Mouse (Mus musculus) kidney, adult 2 months (tissue): Measurements from ENCODE around the gene A830018L16Rik. TPM values are rescaled to one million over a fixed set of nuclear protein-coding genes. Genes with fewer than 3 reads are reported as not detected.
"Not testable (repeated sequence)": the region's sequence is repeated elsewhere in the genome, so short reads cannot be mapped to it uniquely, and the experiment has no call there.

Experiments used
- DNase-seq: peaks from one replicate; pipeline ENCODE4 v3.0.0; 2021
- H3K27ac ChIP-seq: fragments of 200-500 bp; 2 replicates; pipeline ENCODE4 v1.5.1; 2012; ENCODE audit warnings: low read depth, low read length, control low read depth, inconsistent platforms; ENCODE audit not compliant: insufficient read depth
- H3K27me3 ChIP-seq: fragments of 200-500 bp; replicated peaks from 2 replicates; pipeline ENCODE4 v1.6.1; 2012; ENCODE audit warnings: mild to moderate bottlenecking, moderate library complexity, low read length, inconsistent platforms; ENCODE audit not compliant: control insufficient read depth, insufficient read depth
- H3K36me3 ChIP-seq: fragments of 200-500 bp; 2 replicates; pipeline ENCODE4 v1.6.1; 2012; ENCODE audit warnings: mild to moderate bottlenecking, moderate library complexity, low read length, inconsistent platforms; ENCODE audit not compliant: control insufficient read depth, insufficient read depth
- H3K4me1 ChIP-seq: fragments of 200-500 bp; 2 replicates; pipeline ENCODE4 v1.6.1; 2011; ENCODE audit warnings: low read length; ENCODE audit not compliant: control insufficient read depth, insufficient read depth
- H3K4me3 ChIP-seq: fragments of 200-500 bp; 2 replicates; pipeline ENCODE4 v1.5.1; 2011; ENCODE audit warnings: mild to moderate bottlenecking, low read depth, low read length, control low read depth; ENCODE audit not compliant: insufficient read depth
- CTCF ChIP-seq: fragments of 200-500 bp; conservative IDR thresholded peaks from 2 replicates; pipeline ENCODE4 v1.5.1; 2011; ENCODE audit warnings: low read depth, mild to moderate bottlenecking, control low read depth, low read length, moderate library complexity, mixed read lengths; ENCODE audit not compliant: insufficient read depth, insufficient read length
- POLR2A ChIP-seq: fragments of 200-500 bp; IDR thresholded peaks from one replicate; pipeline ENCODE4 v1.6.1; 2011; ENCODE audit warnings: low read depth, low read length, control low read depth
- WGBS: fragments of 180-500 bp; shearing (Covaris S2); methylation state at CpG from one replicate; pipeline ENCODE4 v1.1.7; 2018; 5-methylcytosine and 5-hydroxymethylcytosine counted together
- polyA plus RNA-seq: library from polyadenylated mRNA; depleted of rRNA; stranded (reverse); fragments of >200 nt; gene quantifications from 2 replicates; pipeline ENCODE4 v1.2.3, GENCODE M21; 2012

The A830018L16Rik gene
- polyA plus RNA-seq, 1 experiment = 0.58 TPM

DNA sequence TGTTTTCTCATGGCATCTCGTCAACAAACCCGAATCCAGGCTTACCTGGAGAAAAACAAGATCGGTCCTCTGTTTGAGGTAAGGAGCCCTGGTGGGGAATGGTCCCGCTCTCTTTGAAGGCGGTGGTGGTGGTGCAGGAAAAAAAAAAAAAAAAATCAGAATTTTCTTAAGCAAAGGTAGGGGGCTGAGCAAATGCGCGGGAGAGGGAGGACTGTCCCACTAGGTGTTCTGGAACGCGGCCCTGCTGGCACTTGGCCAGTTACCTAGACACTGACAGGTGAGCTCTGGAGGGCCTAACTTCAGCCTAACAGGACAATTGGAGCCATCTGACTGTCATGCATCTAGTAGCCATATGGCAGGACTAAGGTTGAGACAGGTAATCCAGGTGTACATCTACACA lies 655 bp downstream of the A830018L16Rik start:
- TF ChIP-seq CTCF = no peak
- TF ChIP-seq POLR2A = no peak
- H3K4me3 ChIP-seq = no peak overlapping the region
- H3K27me3 ChIP-seq = no peaks in the 10 kb centered on the region
- no peaks in the 10 kb centered on the region for H3K4me1 ChIP-seq
- no peak for DNase-seq
- H3K36me3 ChIP-seq = no peaks in the 10 kb centered on the region
- H3K27ac ChIP-seq = no peak overlapping the region
- 3% methylated on average over 9 of the region's 9 CpGs for WGBS

DNA sequence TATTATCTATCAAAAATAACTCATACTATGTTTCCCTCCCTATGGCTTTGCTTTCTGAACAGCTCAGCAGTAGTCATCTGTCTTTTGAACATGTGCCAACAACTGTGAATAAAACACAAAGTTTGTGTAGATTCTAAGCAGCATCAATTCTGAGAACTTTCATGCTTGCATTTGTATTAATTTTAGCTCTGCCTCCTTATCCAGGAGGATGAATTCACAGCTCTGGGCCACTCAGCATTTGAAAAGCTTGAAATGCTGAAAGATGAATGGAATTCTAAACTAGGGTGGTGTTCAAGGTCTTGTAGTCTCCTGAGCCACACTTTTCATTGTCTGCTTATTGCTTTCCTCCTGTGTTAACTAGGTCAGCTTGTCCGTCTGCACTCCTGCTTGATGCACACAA lies 13.4 kb downstream of the A830018L16Rik start:
- WGBS = 74% methylated on average over 1 of the region's 1 CpGs
- TF ChIP-seq POLR2A = no peak
- no peak for TF ChIP-seq CTCF

DNA sequence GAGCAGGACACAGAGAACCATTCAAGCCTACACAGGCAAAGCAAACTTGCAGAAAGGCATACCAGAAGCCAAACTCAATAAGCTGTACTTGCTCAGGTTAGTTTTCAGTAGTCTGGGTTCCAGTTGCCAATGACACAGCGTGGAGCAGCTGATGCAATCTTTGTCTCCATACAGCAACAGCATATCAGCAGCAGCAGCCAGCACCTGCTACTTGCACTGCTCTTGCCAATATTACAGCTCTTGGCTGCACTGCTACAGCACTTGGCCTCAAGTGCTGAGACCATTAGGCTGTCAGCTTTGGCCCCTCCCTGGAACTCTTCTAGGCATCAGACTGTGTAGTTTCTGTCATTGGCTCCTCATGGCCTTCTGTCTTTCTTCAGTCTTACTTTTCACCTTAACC lies 44.4 kb downstream of the A830018L16Rik start:
- Histone ChIP-seq H3K36me3 (no peaks in the 10 kb centered on the region), H3K4me1 (no peaks in the 10 kb centered on the region), H3K27me3 (no peaks in the 10 kb centered on the region), H3K4me3 (no peak overlapping the region), H3K27ac (no peak overlapping the region)
- 78% methylated on average over 1 of the region's 1 CpGs for WGBS
- DNase-seq = no peak
- TF ChIP-seq POLR2A (no peak), CTCF (no peak)

More for the DNA sequence above, 13.4 kb downstream of the A830018L16Rik start:
- no peak overlapping the region for H3K27ac ChIP-seq
- no peaks in the 10 kb centered on the region for H3K4me1 ChIP-seq
- no peaks in the 10 kb centered on the region for H3K36me3 ChIP-seq
- DNase-seq = no peak
- no peak overlapping the region for H3K4me3 ChIP-seq
- no peaks in the 10 kb centered on the region for H3K27me3 ChIP-seq

DNA sequence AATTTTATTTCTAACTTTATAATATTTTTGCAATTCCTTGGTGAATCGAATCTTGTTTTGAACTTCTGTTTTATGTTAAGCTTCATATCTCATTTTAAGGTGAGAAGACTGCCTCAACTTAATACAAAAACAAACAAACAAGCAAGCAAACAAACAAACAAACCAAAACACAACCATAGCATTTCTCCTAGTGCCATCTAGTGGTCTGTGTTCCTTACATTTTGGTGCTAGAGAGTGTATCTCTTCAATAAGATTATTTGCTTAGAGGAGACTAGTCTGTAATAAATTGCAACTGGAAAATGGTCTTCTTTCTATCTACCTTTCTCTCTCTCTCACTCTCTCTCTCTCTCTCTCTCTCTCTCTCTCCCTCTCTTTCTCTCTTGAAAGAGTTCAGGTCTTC lies 52.4 kb downstream of the A830018L16Rik start:
- H3K27me3 ChIP-seq = no peaks in the 10 kb centered on the region
- no peak overlapping the region for H3K27ac ChIP-seq
- no peak for DNase-seq
- TF ChIP-seq POLR2A (no peak), CTCF (no peak)
- H3K36me3 ChIP-seq = no peaks in the 10 kb centered on the region
- WGBS = 44% methylated on average over 1 of the region's 1 CpGs
- H3K4me1 ChIP-seq = no peaks in the 10 kb centered on the region
- no peak overlapping the region for H3K4me3 ChIP-seq

DNA sequence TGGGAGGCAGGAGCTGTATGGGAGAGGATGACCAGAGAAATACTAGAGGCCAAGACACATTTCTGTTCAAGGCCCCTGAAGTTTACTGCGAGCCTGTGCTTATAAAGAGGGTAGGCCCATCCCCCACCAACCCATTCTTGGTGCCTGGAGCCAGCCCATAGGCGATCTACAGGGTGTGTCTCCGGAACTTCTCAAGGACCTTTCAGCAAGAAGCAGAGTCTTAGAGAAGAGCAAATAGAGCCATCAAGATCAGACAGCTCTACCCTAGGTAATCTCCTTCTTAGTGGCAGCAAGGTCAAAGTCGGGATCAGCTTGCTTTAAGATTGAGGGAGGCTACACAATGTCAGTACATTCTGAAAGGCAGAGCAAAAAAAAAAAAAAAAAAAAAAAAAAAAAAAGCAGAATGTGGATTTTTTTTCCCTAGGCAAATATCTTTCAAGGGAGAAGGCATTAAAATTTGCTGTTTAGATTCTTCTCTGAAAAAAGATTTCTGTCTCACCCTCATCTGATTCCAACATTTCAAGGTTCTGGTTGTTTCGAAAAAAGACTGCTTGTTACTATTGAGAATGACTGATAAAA lies 53.2 kb downstream of the A830018L16Rik start:
- no peak overlapping the region for H3K27ac ChIP-seq
- H3K4me3 ChIP-seq = no peak overlapping the region
- H3K36me3 ChIP-seq = no peaks in the 10 kb centered on the region
- TF ChIP-seq POLR2A (no peak), CTCF (no peak)
- no peaks in the 10 kb centered on the region for H3K27me3 ChIP-seq
- H3K4me1 ChIP-seq = no peaks in the 10 kb centered on the region
- WGBS = 56% methylated on average over 5 of the region's 5 CpGs
- DNase-seq = no peak

DNA sequence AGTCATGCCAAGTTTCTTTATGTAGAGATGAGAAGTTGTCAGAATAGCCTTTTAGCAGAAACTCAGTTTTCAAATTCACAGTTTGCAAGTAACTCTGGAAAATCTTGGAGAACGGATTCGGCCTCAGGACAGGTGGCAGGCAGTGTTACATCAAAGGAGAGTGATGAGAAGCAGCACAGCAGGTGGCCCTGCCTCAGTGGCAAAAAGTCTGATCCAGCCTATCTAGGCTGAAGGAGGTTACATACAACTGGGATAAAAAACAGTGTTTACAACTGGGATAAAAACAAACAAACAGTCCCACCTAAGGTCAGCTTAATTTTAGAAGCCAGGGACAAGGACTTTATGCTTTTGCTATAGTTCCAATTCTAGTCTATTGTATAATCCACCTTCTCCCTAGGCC lies 79.0 kb downstream of the A830018L16Rik start:
- H3K27ac ChIP-seq = no peak overlapping the region
- H3K36me3 ChIP-seq = no peaks in the 10 kb centered on the region
- 76% methylated on average over 2 of the region's 2 CpGs for WGBS
- no peak for DNase-seq
- TF ChIP-seq CTCF (no peak), POLR2A (no peak)
- no peaks in the 10 kb centered on the region for H3K27me3 ChIP-seq
- no peak overlapping the region for H3K4me3 ChIP-seq
- no peaks in the 10 kb centered on the region for H3K4me1 ChIP-seq

DNA sequence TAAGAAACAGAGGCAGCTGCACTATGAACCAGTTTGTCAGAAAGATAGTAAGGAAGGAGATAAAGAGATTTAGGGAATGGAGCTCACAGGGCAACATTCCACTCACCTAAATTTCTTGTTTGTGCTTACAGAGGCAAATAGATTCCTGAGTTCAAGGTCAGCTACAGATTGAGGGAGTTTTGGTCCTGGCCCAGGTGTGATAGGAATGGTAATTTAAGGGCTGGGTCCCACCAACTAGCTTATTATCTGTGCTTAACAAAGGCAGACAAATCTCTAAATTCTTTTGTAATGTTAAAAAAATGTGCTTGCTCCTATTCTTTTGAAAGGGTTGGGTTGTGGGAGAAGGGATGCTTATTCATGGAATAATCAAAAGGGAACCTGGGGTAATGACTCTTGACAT lies 87.7 kb downstream of the A830018L16Rik start:
- Histone ChIP-seq H3K4me1 (no peaks in the 10 kb centered on the region), H3K36me3 (no peaks in the 10 kb centered on the region), H3K4me3 (no peak overlapping the region), H3K27me3 (no peaks in the 10 kb centered on the region), H3K27ac (no peak overlapping the region)
- no peak for DNase-seq
- TF ChIP-seq CTCF = no peak
- no peak for TF ChIP-seq POLR2A

DNA sequence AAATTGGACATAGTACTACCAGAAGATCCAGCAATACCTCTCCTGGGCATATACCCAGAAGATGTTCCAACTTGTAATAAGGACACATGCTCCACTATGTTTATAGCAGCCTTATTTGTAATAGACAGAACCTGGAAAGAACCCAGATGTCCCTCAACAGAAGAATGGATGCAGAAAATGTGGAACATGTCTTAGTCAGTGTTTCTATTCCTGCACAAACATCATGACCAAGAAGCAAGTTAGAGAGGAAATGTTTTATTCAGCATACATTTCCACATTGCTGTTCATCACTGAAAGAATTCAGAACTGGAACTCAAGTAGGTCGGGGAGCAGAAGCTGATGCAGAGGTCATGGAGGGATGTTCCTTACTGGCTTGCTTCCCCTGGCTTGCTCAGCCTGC lies 135.9 kb downstream of the A830018L16Rik start:
- not testable (repeated sequence) for H3K36me3 ChIP-seq, H3K27ac ChIP-seq, H3K4me1 ChIP-seq, DNase-seq, H3K4me3 ChIP-seq, H3K27me3 ChIP-seq
- WGBS = 85% methylated on average over 1 of the region's 1 CpGs
